ENCODE assay signal across 9 mouse cellular contexts in the genomic region with DNA sequence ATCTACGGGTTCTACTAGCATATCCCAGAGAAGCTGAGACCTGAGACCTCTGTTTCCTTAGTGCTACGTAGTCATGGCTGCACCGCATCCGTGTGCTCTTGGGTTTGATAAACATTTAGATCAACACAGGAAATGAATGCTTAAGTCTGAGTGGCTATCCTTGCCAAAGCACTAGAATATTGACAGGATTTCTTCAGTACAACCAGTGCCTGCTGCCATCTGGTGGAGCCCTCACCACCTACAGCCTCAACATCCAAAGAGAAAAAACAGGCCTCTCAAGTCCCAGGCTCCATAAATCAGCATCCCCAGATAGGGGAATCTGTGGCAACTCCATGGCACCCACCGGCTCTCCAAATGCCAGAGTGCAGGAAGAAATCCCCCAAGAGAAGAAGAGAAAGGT. TPM values are rescaled to one million over a fixed set of nuclear protein-coding genes. Genes with fewer than 3 reads are reported as not detected.
DNase-seq lines count a peak whose midpoint lies in the region; ATAC-seq and TF ChIP-seq lines count a peak whose summit lies in the region.
"Had no signal": no experiment of that assay in that cellular context is flagged by ENCODE, and none has a peak within 500 bp of the region (broad histone marks: within the 10 kb centered on the region; RNA-seq: fewer than 3 reads in every experiment).

No protein-coding gene starts in this region.

- H3K4me1 ChIP-seq in bone marrow macrophage, adult 2 months (ENCODE audit: control insufficient read depth, insufficient read depth, low read length): peaks cover 10% of the 10 kb centered on the region
- no peaks in the 10 kb centered on the region; the same call in 1 of the 2 replicates for H3K4me1 ChIP-seq in forebrain, embryonic 11.5 days (replicated peaks; ENCODE audit: control insufficient read depth, insufficient read depth, low read length)
- no peaks in the 10 kb centered on the region for H3K4me1 ChIP-seq in hindbrain, embryonic 13.5 days (replicated peaks)
- H3K4me1 ChIP-seq in midbrain, embryonic 10.5 days: no peaks in the 10 kb centered on the region
- H3K4me1 ChIP-seq: limb, embryonic 13.5 days had no signal

- peak; percentile 65 for TF ChIP-seq CTCF in bone marrow macrophage, adult 2 months (IDR thresholded peaks at IDR 0.05; ENCODE audit: low read depth, low read length)

- H3K27me3 ChIP-seq in forebrain, embryonic 11.5 days (ENCODE audit: control insufficient read depth, insufficient read depth, low read length): no peaks in the 10 kb centered on the region
- no peaks in the 10 kb centered on the region for H3K27me3 ChIP-seq in hindbrain, embryonic 13.5 days
- no peaks in the 10 kb centered on the region for H3K27me3 ChIP-seq in midbrain, embryonic 10.5 days (ENCODE audit: low read depth, poor library complexity, severe bottlenecking)
- no peaks in the 10 kb centered on the region for H3K27me3 ChIP-seq in splenic B cell, adult 2 months (ENCODE audit: control insufficient read depth, insufficient read depth, low read length, poor library complexity, severe bottlenecking)
- H3K27me3 ChIP-seq: limb, embryonic 13.5 days had no signal

- H3K9ac ChIP-seq in forebrain, embryonic 11.5 days (ENCODE audit: low read length): no peak overlapping the region
- no peak overlapping the region for H3K9ac ChIP-seq in hindbrain, embryonic 13.5 days
- H3K9ac ChIP-seq: limb, embryonic 13.5 days had no signal

- ATAC-seq in forebrain, embryonic 11.5 days (replicated peaks; ENCODE audit: low FRiP score): no peak; the same call in 1 of the 2 replicates
- ATAC-seq in hindbrain, embryonic 13.5 days (ENCODE audit: low FRiP score): peak; percentile 63

- WGBS in forebrain, embryonic 11.5 days: 63% methylated on average over 5 of the region's 5 CpGs
- WGBS in hindbrain, embryonic 13.5 days: 57% methylated on average over 5 of the region's 5 CpGs
- 69% methylated on average over 5 of the region's 5 CpGs for WGBS in midbrain, embryonic 10.5 days

- peak; percentile 29 for DNase-seq in gastrocnemius, adult 18-20 months (ENCODE audit: low spot score)
- DNase-seq in gastrocnemius, adult 8-10 months (ENCODE audit: low spot score in 2 of 2): no peak
- DNase-seq in forebrain, embryonic 11.5 days (ENCODE audit: low spot score): peak; percentile 76
- peak; percentile 64 for DNase-seq in left cerebral cortex, adult 11 months (ENCODE audit: low spot score)
- peak; percentile 66 for DNase-seq in midbrain, embryonic 10.5 days (ENCODE audit: low spot score)
- peak; percentile 43 for DNase-seq in splenic B cell, adult 2 months (ENCODE audit: low read depth, low spot score)

- H3K27ac ChIP-seq in bone marrow macrophage, adult 2 months (ENCODE audit: insufficient read depth, low read depth, low read length): no peak overlapping the region
- H3K27ac ChIP-seq in forebrain, embryonic 11.5 days (ENCODE audit: low read depth, low read length): no peak overlapping the region
- H3K27ac ChIP-seq in hindbrain, embryonic 13.5 days: no peak overlapping the region
- no peak overlapping the region for H3K27ac ChIP-seq in midbrain, embryonic 10.5 days (replicated peaks)
- H3K27ac ChIP-seq: limb, embryonic 13.5 days had no signal

- TF ChIP-seq POLR2A in bone marrow macrophage, adult 2 months (IDR thresholded peaks at IDR 0.05; ENCODE audit: borderline replicate concordance, low read depth, low read length): no peak

- H3K9me3 ChIP-seq in forebrain, embryonic 11.5 days (ENCODE audit: control insufficient read depth, low read length): no peaks in the 10 kb centered on the region
- H3K9me3 ChIP-seq in hindbrain, embryonic 13.5 days: no peaks in the 10 kb centered on the region
- no peaks in the 10 kb centered on the region for H3K9me3 ChIP-seq in midbrain, embryonic 10.5 days (replicated peaks)
- H3K9me3 ChIP-seq: limb, embryonic 13.5 days had no signal

- H3K36me3 ChIP-seq in forebrain, embryonic 11.5 days (ENCODE audit: control insufficient read depth, insufficient read depth, low read length): no peaks in the 10 kb centered on the region
- no peaks in the 10 kb centered on the region for H3K36me3 ChIP-seq in hindbrain, embryonic 13.5 days
- 0 out of 2 replicates have a peak, but pooled peaks cover 3% of the 10 kb centered on the region for H3K36me3 ChIP-seq in midbrain, embryonic 10.5 days
- peaks cover 20% of the 10 kb centered on the region for H3K36me3 ChIP-seq in splenic B cell, adult 2 months (ENCODE audit: control insufficient read depth, insufficient read depth, low read length, poor library complexity, severe bottlenecking)

- H3K4me2 ChIP-seq in forebrain, embryonic 11.5 days (ENCODE audit: low read depth, low read length, severe bottlenecking): no peak overlapping the region
- H3K4me2 ChIP-seq in hindbrain, embryonic 13.5 days: no peak overlapping the region
- H3K4me2 ChIP-seq: limb, embryonic 13.5 days had no signal

- no peak overlapping the region for H3K4me3 ChIP-seq in bone marrow macrophage, adult 2 months (ENCODE audit: insufficient read depth, low read length)
- H3K4me3 ChIP-seq in forebrain, embryonic 11.5 days (ENCODE audit: low read depth, low read length): no peak overlapping the region
- H3K4me3 ChIP-seq in hindbrain, embryonic 13.5 days: no peak overlapping the region
- H3K4me3 ChIP-seq in midbrain, embryonic 10.5 days: no peak overlapping the region
- H3K4me3 ChIP-seq: limb, embryonic 13.5 days had no signal

RNA-seq across cellular contexts. Expression of gene Pxdc1, which starts 17.3 kb away (rescaled TPM):
- 1 to 10 TPM; 4.6 to 7.2 TPM for total RNA-seq in gastrocnemius, adult 18-20 months (2021)
- total RNA-seq in gastrocnemius, adult 8-10 months (2022): 1 to 10 TPM; 3.2 to 5.4 (median 5.1) TPM
- polyA plus RNA-seq in bone marrow macrophage, adult 2 months (2012; ENCODE audit: insufficient read depth, insufficient read length, missing spikeins): 0.39 and 1.4 TPM in 2 replicates
- 4.6 and 5.0 TPM in 2 replicates for polyA plus RNA-seq in forebrain, embryonic 11.5 days (2014; fragmentation: Nextera tagmentation; extraction: Ambion mirVana)
- polyA plus RNA-seq in hindbrain, embryonic 13.5 days (2015; fragmentation: Nextera tagmentation; extraction: Ambion mirVana): 8.3 and 8.9 TPM in 2 replicates
- 4.1 and 6.6 TPM in 2 replicates for polyA plus RNA-seq in midbrain, embryonic 10.5 days (2016; fragmentation: Nextera tagmentation; extraction: Ambion mirVana)

Comparison
In these comparisons a context has a peak if more than half of its experiments do, and no peak if none do; other contexts are left out.
1. DNase-seq: peak in gastrocnemius, adult 18-20 months (single experiment), forebrain, embryonic 11.5 days (single experiment), left cerebral cortex, adult 11 months (single experiment), midbrain, embryonic 10.5 days (single experiment) and splenic B cell, adult 2 months (single experiment); none in gastrocnemius, adult 8-10 months (0 of 2).